Mouse (Mus musculus): ENCODE results near the gene Pop7. TPM values are rescaled to one million over a fixed set of nuclear protein-coding genes. Genes with fewer than 3 reads are reported as not detected.

Gene Pop7
- polyA plus RNA-seq, 1 experiment from 2014 or later, result 57.8 TPM

- ATAC-seq (ENCODE audit: low FRiP score, low TSS enrichment), result no peak; the same call in 1 of the 2 replicates
- Histone ChIP-seq H3K36me3 (ENCODE audit: control insufficient read depth, insufficient read depth, low read length) (no peaks in the 10 kb centered on the region), H3K4me2 (replicated peaks; ENCODE audit: low read depth, low read length) (no peak overlapping the region), H3K9me3 (ENCODE audit: control insufficient read depth, low read length) (no peaks in the 10 kb centered on the region), H3K4me1 (ENCODE audit: control insufficient read depth, insufficient read depth, low read length) (no peaks in the 10 kb centered on the region), H3K9ac (ENCODE audit: low read depth, low read length) (no peak overlapping the region), H3K4me3 (ENCODE audit: low read length) (no peak overlapping the region), H3K27me3 (ENCODE audit: control insufficient read depth, insufficient read depth, low read length) (no peaks in the 10 kb centered on the region), H3K27ac (ENCODE audit: low read depth, low read length) (no peak overlapping the region)
- 41% methylated on average over 7 of the region's 7 CpGs for WGBS
Observed at GRCm38 (mm10) chr5:137455866-137456591, 46.3 kb downstream of the Pop7 start.

GRCm38 (mm10) chr5:137455206-137455605 lies 47.1 kb downstream of the Pop7 start:
- 84% methylated on average over 6 of the region's 6 CpGs for WGBS
- ATAC-seq (ENCODE audit: low FRiP score, low TSS enrichment), result no peak

More at GRCm38 (mm10) chr5:137455206-137455605, 47.1 kb downstream of the Pop7 start:
- Histone ChIP-seq H3K9ac (ENCODE audit: low read depth, low read length) (no peak overlapping the region), H3K9me3 (ENCODE audit: control insufficient read depth, low read length) (no peaks in the 10 kb centered on the region), H3K4me1 (ENCODE audit: control insufficient read depth, insufficient read depth, low read length) (no peaks in the 10 kb centered on the region), H3K27ac (ENCODE audit: low read depth, low read length) (no peak overlapping the region), H3K27me3 (ENCODE audit: control insufficient read depth, insufficient read depth, low read length) (no peaks in the 10 kb centered on the region), H3K4me2 (replicated peaks; ENCODE audit: low read depth, low read length) (no peak overlapping the region), H3K36me3 (ENCODE audit: control insufficient read depth, insufficient read depth, low read length) (no peaks in the 10 kb centered on the region), H3K4me3 (ENCODE audit: low read length) (no peak overlapping the region)

Small RNA genes within 50 kb of the gene (microRNA-seq; reads per million reads assigned to microRNA genes)
- gene Mir6418, result not detected

Other genes with a start within 250 kb of the Pop7 start
- 0.57 and 0.58 TPM in 2 replicates for gene Ache, start 215.0 kb downstream of the Pop7 start, polyA plus RNA-seq (2014; fragmentation: Nextera tagmentation; extraction: Ambion mirVana)
- gene Ufsp1, start 207.9 kb downstream of the Pop7 start, polyA plus RNA-seq (2014; fragmentation: Nextera tagmentation; extraction: Ambion mirVana), result 6.2 and 6.4 TPM in 2 replicates
- 104 and 141 TPM in 2 replicates for gene Srrt, start 194.8 kb downstream of the Pop7 start, polyA plus RNA-seq (2014; fragmentation: Nextera tagmentation; extraction: Ambion mirVana)
- gene Trip6, start 188.1 kb downstream of the Pop7 start, polyA plus RNA-seq (2014; fragmentation: Nextera tagmentation; extraction: Ambion mirVana), result 52.7 and 62.5 TPM in 2 replicates
- gene Slc12a9, start 168.9 kb downstream of the Pop7 start, polyA plus RNA-seq (2014; fragmentation: Nextera tagmentation; extraction: Ambion mirVana), result 5.7 and 8.5 TPM in 2 replicates
- 30.9 and 58.9 TPM in 2 replicates for gene Ephb4, start 152.4 kb downstream of the Pop7 start, polyA plus RNA-seq (2014; fragmentation: Nextera tagmentation; extraction: Ambion mirVana)
- gene Zan, start 25.5 kb downstream of the Pop7 start, polyA plus RNA-seq (2014; fragmentation: Nextera tagmentation; extraction: Ambion mirVana), result 0.17 and 0.60 TPM in 2 replicates
- 16.0 and 18.6 TPM in 2 replicates for gene Gigyf1, start 16.0 kb upstream of the Pop7 start, polyA plus RNA-seq (2014; fragmentation: Nextera tagmentation; extraction: Ambion mirVana)
- not detected in 2 replicates for gene Epo, start 30.7 kb upstream of the Pop7 start, polyA plus RNA-seq (2014; fragmentation: Nextera tagmentation; extraction: Ambion mirVana)
- 427 and 433 TPM in 2 replicates for gene Gnb2, start 31.0 kb upstream of the Pop7 start, polyA plus RNA-seq (2014; fragmentation: Nextera tagmentation; extraction: Ambion mirVana)
- not detected in 2 replicates for gene Actl6b, start 51.0 kb upstream of the Pop7 start, polyA plus RNA-seq (2014; fragmentation: Nextera tagmentation; extraction: Ambion mirVana)
- gene Tfr2, start 67.3 kb upstream of the Pop7 start, polyA plus RNA-seq (2014; fragmentation: Nextera tagmentation; extraction: Ambion mirVana), result 0.43 and 1.0 TPM in 2 replicates
- 25.4 and 27.6 TPM in 2 replicates for gene Mospd3, start 98.5 kb upstream of the Pop7 start, polyA plus RNA-seq (2014; fragmentation: Nextera tagmentation; extraction: Ambion mirVana)
- gene Pcolce, start 111.3 kb upstream of the Pop7 start, polyA plus RNA-seq (2014; fragmentation: Nextera tagmentation; extraction: Ambion mirVana), result 96.0 and 97.6 TPM in 2 replicates
- not detected in 2 replicates for gene Fbxo24, start 126.5 kb upstream of the Pop7 start, polyA plus RNA-seq (2014; fragmentation: Nextera tagmentation; extraction: Ambion mirVana)
- 37.6 and 43.2 TPM in 2 replicates for gene Lrch4, start 126.6 kb upstream of the Pop7 start, polyA plus RNA-seq (2014; fragmentation: Nextera tagmentation; extraction: Ambion mirVana)
- gene Gm20605, start 126.7 kb upstream of the Pop7 start, polyA plus RNA-seq (2014; fragmentation: Nextera tagmentation; extraction: Ambion mirVana), result 5.7 and 12.5 TPM in 2 replicates
- 9.3 and 10.1 TPM in 2 replicates for gene Sap25, start 138.8 kb upstream of the Pop7 start, polyA plus RNA-seq (2014; fragmentation: Nextera tagmentation; extraction: Ambion mirVana)
- 0.43 and 0.84 TPM in 2 replicates for gene Irs3, start 143.2 kb upstream of the Pop7 start, polyA plus RNA-seq (2014; fragmentation: Nextera tagmentation; extraction: Ambion mirVana)
- gene Agfg2, start 182.2 kb upstream of the Pop7 start, polyA plus RNA-seq (2014; fragmentation: Nextera tagmentation; extraction: Ambion mirVana), result 14.4 and 14.8 TPM in 2 replicates
- 0.56 and 1.1 TPM in 2 replicates for gene Nyap1, start 239.1 kb upstream of the Pop7 start, polyA plus RNA-seq (2014; fragmentation: Nextera tagmentation; extraction: Ambion mirVana)
- 104 and 121 TPM in 2 replicates for gene Tsc22d4, start 243.2 kb upstream of the Pop7 start, polyA plus RNA-seq (2014; fragmentation: Nextera tagmentation; extraction: Ambion mirVana)

Measured in kidney, embryonic 14.5 days (tissue).